Mouse (Mus musculus): ENCODE data around the gene Acp2. TPM values are rescaled to one million over a fixed set of nuclear protein-coding genes. Genes with fewer than 3 reads are reported as not detected.

The Acp2 gene
- polyA plus RNA-seq, 1 experiment, result 11.3 TPM

GRCm38 (mm10) chr2:91257126-91257980 lies 54.7 kb downstream of the Acp2 start:
- peak overlapping the region; percentile 71 for H3ac ChIP-seq (ENCODE audit: control insufficient read depth, insufficient read length, low read depth)
- H3K4me3 ChIP-seq (ENCODE audit: insufficient read depth, poor library complexity, severe bottlenecking), result peak overlapping the region; percentile 51
- H3K79me3 ChIP-seq (ENCODE audit: low read depth), result no peaks in the 10 kb centered on the region
- H3K27me3 ChIP-seq (ENCODE audit: control insufficient read depth, insufficient read depth, insufficient read length), result no peaks in the 10 kb centered on the region
- TF ChIP-seq CTCF (IDR thresholded peaks at IDR 0.05; ENCODE audit: control insufficient read depth, insufficient read depth, insufficient read length) (no peak), MYOD1 (IDR thresholded peaks at IDR 0.05; ENCODE audit: control insufficient read depth, insufficient read length, low read depth) (no peak), MAX (IDR thresholded peaks at IDR 0.05) (no peak), MYOG (IDR thresholded peaks at IDR 0.05; ENCODE audit: control insufficient read depth, extremely low read depth, insufficient read length) (no peak), USF1 (IDR thresholded peaks at IDR 0.05; ENCODE audit: low read depth) (no peak), FOSL1 (IDR thresholded peaks at IDR 0.05; ENCODE audit: insufficient read depth, low read length, poor library complexity, severe bottlenecking) (no peak), CEBPB (IDR thresholded peaks at IDR 0.05; ENCODE audit: low read depth) (no peak)
- H3K79me2 ChIP-seq (ENCODE audit: control insufficient read depth, insufficient read depth), result no peaks in the 10 kb centered on the region
- H3K36me3 ChIP-seq (ENCODE audit: control insufficient read depth, insufficient read depth), result peaks cover 5% of the 10 kb centered on the region

GRCm38 (mm10) chr2:91258054-91258453 lies 55.4 kb downstream of the Acp2 start:
- Histone ChIP-seq H3K27me3 (ENCODE audit: control insufficient read depth, insufficient read depth, insufficient read length) (no peaks in the 10 kb centered on the region), H3K36me3 (ENCODE audit: control insufficient read depth, insufficient read depth) (peaks cover 9% of the 10 kb centered on the region), H3K79me3 (ENCODE audit: low read depth) (no peaks in the 10 kb centered on the region), H3K4me3 (ENCODE audit: insufficient read depth, poor library complexity, severe bottlenecking) (no peak overlapping the region), H3K79me2 (ENCODE audit: control insufficient read depth, insufficient read depth) (no peaks in the 10 kb centered on the region), H3ac (ENCODE audit: control insufficient read depth, insufficient read length, low read depth) (peak overlapping the region; percentile 71)
- no peak for TF ChIP-seq USF1 (IDR thresholded peaks at IDR 0.05; ENCODE audit: low read depth)
- no peak for TF ChIP-seq MYOD1 (IDR thresholded peaks at IDR 0.05; ENCODE audit: control insufficient read depth, insufficient read length, low read depth)
- no peak for TF ChIP-seq CEBPB (IDR thresholded peaks at IDR 0.05; ENCODE audit: low read depth)
- no peak for TF ChIP-seq FOSL1 (IDR thresholded peaks at IDR 0.05; ENCODE audit: insufficient read depth, low read length, poor library complexity, severe bottlenecking)
- no peak for TF ChIP-seq MAX (IDR thresholded peaks at IDR 0.05)
- no peak for TF ChIP-seq MYOG (IDR thresholded peaks at IDR 0.05; ENCODE audit: control insufficient read depth, extremely low read depth, insufficient read length)
- no peak for TF ChIP-seq CTCF (IDR thresholded peaks at IDR 0.05; ENCODE audit: control insufficient read depth, insufficient read depth, insufficient read length)

DNA sequence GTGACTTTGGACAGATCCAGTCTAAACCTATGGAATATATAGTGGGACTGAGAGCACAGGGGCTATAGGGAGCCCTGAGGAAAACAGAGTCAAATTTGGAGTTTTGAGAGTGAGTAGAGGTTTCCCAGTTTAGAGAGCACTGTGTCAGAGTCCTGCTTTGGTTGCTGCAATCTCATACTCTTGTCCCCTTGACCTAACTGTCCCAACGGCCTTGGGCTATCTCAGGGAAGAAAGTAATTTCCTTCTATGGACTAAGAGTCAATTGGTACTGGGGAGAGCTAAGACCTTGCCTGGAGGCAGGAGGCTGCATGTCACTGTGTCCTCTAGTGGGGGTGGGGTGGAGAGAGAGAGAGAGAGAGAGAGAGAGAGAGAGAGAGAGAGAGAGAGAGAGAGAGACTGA lies 56.1 kb downstream of the Acp2 start:
- H3K79me2 ChIP-seq (ENCODE audit: control insufficient read depth, insufficient read depth), result no peaks in the 10 kb centered on the region
- TF ChIP-seq USF1 (IDR thresholded peaks at IDR 0.05; ENCODE audit: low read depth), result no peak
- TF ChIP-seq MYOD1 (IDR thresholded peaks at IDR 0.05; ENCODE audit: control insufficient read depth, insufficient read length, low read depth), result no peak
- no peak overlapping the region for H3K4me3 ChIP-seq (ENCODE audit: insufficient read depth, poor library complexity, severe bottlenecking)
- no peaks in the 10 kb centered on the region for H3K27me3 ChIP-seq (ENCODE audit: control insufficient read depth, insufficient read depth, insufficient read length)
- no peak overlapping the region for H3ac ChIP-seq (ENCODE audit: control insufficient read depth, insufficient read length, low read depth)
- peaks cover 9% of the 10 kb centered on the region for H3K36me3 ChIP-seq (ENCODE audit: control insufficient read depth, insufficient read depth)
- H3K79me3 ChIP-seq (ENCODE audit: low read depth), result no peaks in the 10 kb centered on the region

- no peak overlapping the region for H3K4me3 ChIP-seq (ENCODE audit: insufficient read depth, poor library complexity, severe bottlenecking)
- TF ChIP-seq MYOG (IDR thresholded peaks at IDR 0.05; ENCODE audit: control insufficient read depth, extremely low read depth, insufficient read length) (no peak), MYOD1 (IDR thresholded peaks at IDR 0.05; ENCODE audit: control insufficient read depth, insufficient read length, low read depth) (no peak)
- H3K27me3 ChIP-seq (ENCODE audit: control insufficient read depth, insufficient read depth, insufficient read length), result no peaks in the 10 kb centered on the region
- peaks cover 9% of the 10 kb centered on the region for H3K36me3 ChIP-seq (ENCODE audit: control insufficient read depth, insufficient read depth)
- no peaks in the 10 kb centered on the region for H3K79me2 ChIP-seq (ENCODE audit: control insufficient read depth, insufficient read depth)
- H3ac ChIP-seq (ENCODE audit: control insufficient read depth, insufficient read length, low read depth), result no peak overlapping the region
- H3K79me3 ChIP-seq (ENCODE audit: low read depth), result no peaks in the 10 kb centered on the region
Measured at GRCm38 (mm10) chr2:91259493-91259892, 56.8 kb downstream of the Acp2 start.

Other genes starting within 250 kb of the Acp2 start
- gene Rapsn, start 167.3 kb upstream of the Acp2 start, polyA plus RNA-seq (2012; fragmentation: generic; extraction: Trizol), result 122 TPM
- 367 TPM for gene Psmc3, start 148.9 kb upstream of the Acp2 start, polyA plus RNA-seq (2012; fragmentation: generic; extraction: Trizol)
- gene Slc39a13, start 132.5 kb upstream of the Acp2 start, polyA plus RNA-seq (2012; fragmentation: generic; extraction: Trizol), result 52.3 TPM
- not detected for gene Spi1, start 120.5 kb upstream of the Acp2 start, polyA plus RNA-seq (2012; fragmentation: generic; extraction: Trizol)
- gene Mybpc3, start 84.7 kb upstream of the Acp2 start, polyA plus RNA-seq (2012; fragmentation: generic; extraction: Trizol), result not detected
- gene Madd, start 19.0 kb upstream of the Acp2 start, polyA plus RNA-seq (2012; fragmentation: generic; extraction: Trizol), result 4.9 TPM
- 0.21 TPM for gene Nr1h3, start 51 bp upstream of the Acp2 start, polyA plus RNA-seq (2012; fragmentation: generic; extraction: Trizol)
- 1.2 TPM for gene Ddb2, start 34.1 kb downstream of the Acp2 start, polyA plus RNA-seq (2012; fragmentation: generic; extraction: Trizol)
- 19.0 TPM for gene Pacsin3, start 53.1 kb downstream of the Acp2 start, polyA plus RNA-seq (2012; fragmentation: generic; extraction: Trizol)
- 67.5 TPM for gene Arfgap2, start 62.1 kb downstream of the Acp2 start, polyA plus RNA-seq (2012; fragmentation: generic; extraction: Trizol)
- 27.5 TPM for gene 1110051M20Rik, start 241.8 kb downstream of the Acp2 start, polyA plus RNA-seq (2012; fragmentation: generic; extraction: Trizol)

Data from C2C12 (cell line).